Mouse (Mus musculus) layer of hippocampus, adult 9-11 months (tissue): ENCODE results near the gene Syt13.

Experiments used
- DNase-seq: peaks from one replicate; pipeline ENCODE4 v3.0.0; 2022

The Syt13 gene

GRCm38 (mm10) chr2:92914933-92915553, at the start of gene Syt13:
TSS of gene Syt13 (plus strand) at chr2:92915098.
- peak; percentile 69 for DNase-seq

GRCm38 (mm10) chr2:92866616-92867015, 48.3 kb upstream of the Syt13 start:
- no peak for DNase-seq

- no peak for DNase-seq
These were observed 44.6 kb upstream of the Syt13 start for GRCm38 (mm10) chr2:92870139-92870836.

- DNase-seq = no peak
These were observed 43.7 kb upstream of the Syt13 start for GRCm38 (mm10) chr2:92871093-92871686.

- DNase-seq = no peak
These were observed 42.2 kb upstream of the Syt13 start for GRCm38 (mm10) chr2:92872652-92873051.

GRCm38 (mm10) chr2:92874592-92874991, 40.3 kb upstream of the Syt13 start:
- no peak for DNase-seq

- peak; percentile 38 for DNase-seq
These were observed 37.4 kb upstream of the Syt13 start for GRCm38 (mm10) chr2:92877488-92877887.

GRCm38 (mm10) chr2:92883039-92883911, 31.6 kb upstream of the Syt13 start:
- peak; percentile 36 for DNase-seq

- DNase-seq = no peak
These were observed 31.0 kb upstream of the Syt13 start for GRCm38 (mm10) chr2:92883912-92884243.

GRCm38 (mm10) chr2:92884976-92885375, 29.9 kb upstream of the Syt13 start:
- no peak for DNase-seq

GRCm38 (mm10) chr2:92886862-92887261, 28.0 kb upstream of the Syt13 start:
- DNase-seq = no peak

GRCm38 (mm10) chr2:92892524-92892923, 22.4 kb upstream of the Syt13 start:
- DNase-seq = no peak

- DNase-seq = no peak
These were observed 11.2 kb upstream of the Syt13 start for GRCm38 (mm10) chr2:92903650-92904049.

GRCm38 (mm10) chr2:92904307-92904859, 10.5 kb upstream of the Syt13 start:
- DNase-seq = peak; percentile 55

GRCm38 (mm10) chr2:92910371-92910770, 4.5 kb upstream of the Syt13 start:
- no peak for DNase-seq

- DNase-seq = no peak
These were observed 2.6 kb upstream of the Syt13 start for GRCm38 (mm10) chr2:92912312-92912711.

GRCm38 (mm10) chr2:92913295-92913694, 1.6 kb upstream of the Syt13 start:
- no peak for DNase-seq

- no peak for DNase-seq
These were observed 1.0 kb downstream of the Syt13 start for GRCm38 (mm10) chr2:92915659-92916631.

- DNase-seq = no peak
These were observed 2.7 kb downstream of the Syt13 start for GRCm38 (mm10) chr2:92917405-92918142.

GRCm38 (mm10) chr2:92920709-92921108, 5.8 kb downstream of the Syt13 start:
- DNase-seq = peak; percentile 64

GRCm38 (mm10) chr2:92924677-92925259, 9.9 kb downstream of the Syt13 start:
- no peak for DNase-seq
